23 mouse cellular contexts compared by ENCODE assay signal in genomic region chr2:124495751-124496150, GRCm38 (mm10).
A peak's percentile ranks its signal among the peaks of the same experiment; 100 is the strongest.
DNase-seq lines count a peak whose midpoint lies in the region; ATAC-seq and TF ChIP-seq lines count a peak whose summit lies in the region.
"Had no signal": no experiment of that assay in that cellular context is flagged by ENCODE, and none has a peak within 500 bp of the region (broad histone marks: within the 10 kb centered on the region; RNA-seq: fewer than 3 reads in every experiment).

No protein-coding gene starts in this region.

- H3K4me1 ChIP-seq in forebrain, embryonic 16.5 days (replicated peaks; ENCODE audit: control insufficient read depth, insufficient read depth, low read length): peaks cover 4% of the 10 kb centered on the region
- peaks cover under 1% of the 10 kb centered on the region; the same call in 1 of the 2 replicates for H3K4me1 ChIP-seq in forebrain, embryonic 10.5 days
- no peaks in the 10 kb centered on the region for H3K4me1 ChIP-seq in lung, embryonic 14.5 days (ENCODE audit: insufficient read depth)
- H3K4me1 ChIP-seq in lung, adult 2 months (ENCODE audit: control insufficient read depth, insufficient read depth, low read length): no peaks in the 10 kb centered on the region; the same call in 1 of the 2 replicates
- H3K4me1 ChIP-seq: hindbrain, embryonic 13.5 days; liver, embryonic 12.5 days; midbrain, embryonic 15.5 days had no signal

- no peaks in the 10 kb centered on the region for H3K9me3 ChIP-seq in forebrain, embryonic 16.5 days (ENCODE audit: control insufficient read depth, low read length)
- no peaks in the 10 kb centered on the region for H3K9me3 ChIP-seq in forebrain, embryonic 10.5 days
- H3K9me3 ChIP-seq in lung, embryonic 14.5 days (ENCODE audit: low read depth, low read length): no peaks in the 10 kb centered on the region
- H3K9me3 ChIP-seq: hindbrain, embryonic 13.5 days; liver, embryonic 12.5 days; midbrain, embryonic 15.5 days had no signal

- DNase-seq in forebrain, embryonic 10.5 days (ENCODE audit: extremely low spot score, low spot score): no peak
- DNase-seq in lung, embryonic 14.5 days: peak; percentile 80
- DNase-seq in lung, adult 2 months: no peak
- DNase-seq in brain, embryonic 14.5 days (ENCODE audit: low read depth): peak; percentile 72
- DNase-seq in lung, postnatal 36 days: peak; percentile 5
- DNase-seq: adrenal gland, adult 8-10 months; B cell, adult 2 months; cerebellum, adult 8-10 months; gastrocnemius, postnatal 25 days; heart, adult 18-20 months; kidney, adult 18-20 months; kidney, postnatal 4 days; right cerebral cortex, postnatal 4 days; thymus, postnatal 14 days had no signal

- 50% methylated on average over 1 of the region's 1 CpGs for whole genome bisulfite sequencing in forebrain, embryonic 16.5 days
- 79% methylated on average over 1 of the region's 1 CpGs for WGBS in forebrain, embryonic 10.5 days
- WGBS in lung, embryonic 14.5 days: 32% methylated on average over 1 of the region's 1 CpGs
- 24% methylated on average over 1 of the region's 1 CpGs for WGBS in lung, adult 2 months

- peak; percentile 45 for ATAC-seq in forebrain, embryonic 16.5 days
- peak; percentile 40 for ATAC-seq in lung, embryonic 14.5 days (ENCODE audit: insufficient read depth)
- ATAC-seq in megakaryocyte, adult 5-6 weeks (ENCODE audit: poor library complexity, severe bottlenecking): no peak
- ATAC-seq: inflammation-experienced regulatory T-cells, adult 6 months; liver, embryonic 12.5 days; midbrain, embryonic 15.5 days; Patski had no signal

- no peaks in the 10 kb centered on the region for H3K27me3 ChIP-seq in forebrain, embryonic 16.5 days (replicated peaks; ENCODE audit: control insufficient read depth, insufficient read depth, low read length)
- H3K27me3 ChIP-seq in forebrain, embryonic 10.5 days (ENCODE audit: poor library complexity, severe bottlenecking): peaks cover 33% of the 10 kb centered on the region
- H3K27me3 ChIP-seq in lung, embryonic 14.5 days (ENCODE audit: insufficient read depth, low read length): no peaks in the 10 kb centered on the region
- H3K27me3 ChIP-seq: CH12.LX; hindbrain, embryonic 13.5 days; liver, embryonic 12.5 days; midbrain, embryonic 15.5 days; Patski had no signal

- no peak overlapping the region for H3K9ac ChIP-seq in forebrain, embryonic 16.5 days (replicated peaks; ENCODE audit: low read depth, low read length)
- H3K9ac ChIP-seq in lung, embryonic 14.5 days: no peak overlapping the region
- H3K9ac ChIP-seq: hindbrain, embryonic 13.5 days; liver, embryonic 12.5 days; midbrain, embryonic 15.5 days had no signal

- no peak overlapping the region for H3K4me3 ChIP-seq in forebrain, embryonic 16.5 days (replicated peaks; ENCODE audit: low read length)
- H3K4me3 ChIP-seq in forebrain, embryonic 10.5 days: no peak overlapping the region
- no peak overlapping the region for H3K4me3 ChIP-seq in lung, embryonic 14.5 days (ENCODE audit: low read depth, low read length)
- H3K4me3 ChIP-seq in lung, adult 2 months (replicated peaks; ENCODE audit: extremely low read depth, low read depth, low read length): no peak overlapping the region
- H3K4me3 ChIP-seq: hindbrain, embryonic 13.5 days; liver, embryonic 12.5 days; midbrain, embryonic 15.5 days had no signal

- H3K36me3 ChIP-seq in forebrain, embryonic 16.5 days (ENCODE audit: control insufficient read depth, insufficient read depth): no peaks in the 10 kb centered on the region
- no peaks in the 10 kb centered on the region for H3K36me3 ChIP-seq in forebrain, embryonic 10.5 days (replicated peaks)
- H3K36me3 ChIP-seq in lung, embryonic 14.5 days (ENCODE audit: insufficient read depth): no peaks in the 10 kb centered on the region
- H3K36me3 ChIP-seq: G1E; hindbrain, embryonic 13.5 days; liver, embryonic 12.5 days; midbrain, embryonic 15.5 days had no signal

- no peak for TF ChIP-seq CTCF in lung, embryonic 14.5 days (IDR thresholded peaks at IDR 0.05; ENCODE audit: low read depth)
- TF ChIP-seq CTCF in lung, adult 2 months (IDR thresholded peaks at IDR 0.05; ENCODE audit: insufficient read depth, low read length): no peak
- TF ChIP-seq CTCF in brain, embryonic 14.5 days (IDR thresholded peaks at IDR 0.05; ENCODE audit: borderline replicate concordance, extremely low read depth, insufficient read depth, insufficient read length): no peak

- no peak for TF ChIP-seq POLR2A in lung, adult 2 months (IDR thresholded peaks at IDR 0.05; ENCODE audit: borderline replicate concordance, extremely low read depth, low read depth, low read length)
- TF ChIP-seq POLR2A in brain, embryonic 14.5 days (IDR thresholded peaks at IDR 0.05; ENCODE audit: borderline replicate concordance, extremely low read depth, insufficient read depth, insufficient read length, poor library complexity, severe bottlenecking): no peak

- H3K27ac ChIP-seq in forebrain, embryonic 16.5 days (ENCODE audit: low read length): no peak overlapping the region
- H3K27ac ChIP-seq in forebrain, embryonic 10.5 days: no peak overlapping the region
- peak overlapping the region; percentile 14; the same call in 1 of the 2 replicates for H3K27ac ChIP-seq in lung, embryonic 14.5 days (ENCODE audit: low read depth)
- H3K27ac ChIP-seq: hindbrain, embryonic 13.5 days; liver, embryonic 12.5 days; midbrain, embryonic 15.5 days had no signal

- H3K4me2 ChIP-seq in forebrain, embryonic 16.5 days (ENCODE audit: low read length): no peak overlapping the region
- no peak overlapping the region for H3K4me2 ChIP-seq in lung, embryonic 14.5 days
- H3K4me2 ChIP-seq: hindbrain, embryonic 13.5 days; liver, embryonic 12.5 days; midbrain, embryonic 15.5 days had no signal

Comparison
In these comparisons a context has a peak if more than half of its experiments do, and no peak if none do; other contexts are left out.
1. DNase-seq: peak in lung, embryonic 14.5 days (single experiment), brain, embryonic 14.5 days (single experiment) and lung, postnatal 36 days (single experiment); none in forebrain, embryonic 10.5 days (single experiment) and lung, adult 2 months (single experiment).